Mouse (Mus musculus): Measurements from ENCODE around the gene Lamp1. TPM values are rescaled to one million over a fixed set of nuclear protein-coding genes. Genes with fewer than 3 reads are reported as not detected.
A peak's percentile ranks its signal among the peaks of the same experiment; 100 is the strongest.

The Lamp1 gene
- polyA plus RNA-seq, 1 experiment from 2014 or later, result 273 TPM

DNA sequence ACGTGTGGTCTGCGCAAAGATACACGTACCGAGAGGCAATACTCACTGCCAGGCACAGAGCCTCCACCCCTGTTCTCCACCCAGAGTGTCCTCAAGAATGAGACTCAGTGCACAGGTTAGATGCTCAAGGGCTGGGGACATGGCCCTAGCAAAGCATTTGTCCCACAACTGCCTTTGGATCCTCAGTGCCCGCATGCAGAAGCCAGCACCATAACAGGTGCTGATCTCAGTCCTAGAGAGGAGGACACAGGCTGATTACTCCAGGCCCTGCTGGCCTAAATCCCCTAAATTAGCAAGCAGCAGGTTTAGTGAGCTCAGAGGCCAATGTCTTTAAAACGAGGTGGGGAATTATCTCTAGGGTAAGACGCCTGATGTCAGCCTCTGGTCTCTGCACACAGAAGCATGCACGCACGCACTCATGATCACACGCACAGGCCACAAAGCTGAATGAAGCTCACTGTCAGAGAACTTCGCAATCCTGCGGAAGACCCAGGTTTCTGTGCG, 29.1 kb downstream of the Lamp1 start:
- no peaks in the 10 kb centered on the region; the same call in 1 of the 2 replicates for H3K36me3 ChIP-seq
- no peaks in the 10 kb centered on the region for H3K27me3 ChIP-seq
- no peak overlapping the region for H3K9ac ChIP-seq
- no peaks in the 10 kb centered on the region for H3K4me1 ChIP-seq (replicated peaks)
- H3K27ac ChIP-seq, result no peak overlapping the region
- 92% methylated on average over 13 of the region's 13 CpGs for WGBS
- H3K9me3 ChIP-seq, result no peaks in the 10 kb centered on the region
- no peak for ATAC-seq (ENCODE audit: low FRiP score)
- no peak overlapping the region for H3K4me3 ChIP-seq
- H3K4me2 ChIP-seq, result no peak overlapping the region

DNA sequence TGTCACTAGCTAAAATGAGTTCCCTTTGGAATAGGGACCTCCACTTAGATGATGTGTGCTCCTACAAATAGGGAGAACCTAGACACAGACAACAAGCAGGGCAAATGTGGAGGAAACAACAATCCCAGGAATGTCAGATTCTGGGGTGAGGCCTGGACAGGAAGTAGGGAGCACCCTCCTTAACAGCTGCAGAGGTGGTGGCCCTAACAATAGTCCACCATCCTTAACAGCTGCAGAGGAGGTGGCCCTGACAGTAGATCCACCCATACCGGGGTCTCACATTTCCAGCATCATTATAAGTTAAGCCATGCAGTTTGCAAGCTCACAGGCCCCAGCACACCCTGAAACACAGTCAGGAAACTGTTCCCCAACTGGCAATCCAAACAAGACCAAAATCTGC, 29.9 kb downstream of the Lamp1 start:
- no peaks in the 10 kb centered on the region for H3K4me1 ChIP-seq (replicated peaks)
- H3K9me3 ChIP-seq, result no peaks in the 10 kb centered on the region
- no peak overlapping the region for H3K4me2 ChIP-seq
- H3K4me3 ChIP-seq, result no peak overlapping the region
- H3K36me3 ChIP-seq, result no peaks in the 10 kb centered on the region; the same call in 1 of the 2 replicates
- no peak for ATAC-seq (ENCODE audit: low FRiP score)
- no peak overlapping the region for H3K27ac ChIP-seq
- no peak overlapping the region for H3K9ac ChIP-seq
- 87% methylated on average over 1 of the region's 1 CpGs for WGBS
- H3K27me3 ChIP-seq, result no peaks in the 10 kb centered on the region

DNA sequence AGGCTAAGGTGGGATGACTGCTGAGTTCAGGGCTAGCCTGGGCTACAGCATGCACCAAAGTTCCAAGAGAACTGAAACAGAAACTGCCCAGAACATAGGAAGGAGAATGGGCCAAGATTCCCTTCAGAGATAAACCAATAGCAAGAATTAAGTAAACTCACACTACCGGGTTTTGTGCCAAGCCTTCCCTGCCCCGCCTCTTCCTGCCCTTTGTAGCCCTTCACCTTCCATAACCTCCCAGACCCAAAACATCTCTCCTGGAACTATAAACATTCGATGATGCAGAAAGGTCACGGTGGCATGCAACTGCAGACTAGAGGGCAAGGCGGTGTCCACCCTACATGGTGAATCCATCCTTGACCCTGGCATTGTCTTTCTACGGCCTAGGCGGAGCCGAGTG, 31.3 kb downstream of the Lamp1 start:
- ATAC-seq (ENCODE audit: low FRiP score), result no peak
- Histone ChIP-seq H3K36me3 (no peaks in the 10 kb centered on the region; the same call in 1 of the 2 replicates), H3K4me1 (replicated peaks) (no peaks in the 10 kb centered on the region), H3K4me2 (no peak overlapping the region), H3K9ac (no peak overlapping the region), H3K9me3 (no peaks in the 10 kb centered on the region), H3K4me3 (no peak overlapping the region), H3K27me3 (no peaks in the 10 kb centered on the region), H3K27ac (no peak overlapping the region)
- 92% methylated on average over 8 of the region's 8 CpGs for WGBS

DNA sequence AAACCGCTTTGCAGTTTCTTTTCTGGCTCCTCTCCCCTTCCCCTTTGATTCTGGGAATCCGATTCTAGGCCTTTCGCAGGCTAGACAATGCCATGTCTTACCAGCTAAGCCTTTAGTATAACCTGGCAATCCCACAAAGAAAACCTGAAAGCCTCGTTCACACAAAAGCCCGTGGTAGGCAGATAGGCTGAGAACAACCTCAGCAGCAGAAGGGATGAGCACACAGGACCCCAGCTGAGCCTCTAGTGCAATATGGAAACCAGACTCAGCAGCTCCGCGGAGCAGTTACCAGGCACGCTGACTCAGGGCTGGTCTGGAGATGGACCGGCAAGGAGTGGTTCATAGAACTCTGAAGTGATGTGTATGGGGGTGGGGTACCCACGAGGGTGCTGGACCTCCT, 35.9 kb downstream of the Lamp1 start:
- Histone ChIP-seq H3K9ac (peak overlapping the region; percentile 35; the same call in 1 of the 2 replicates), H3K36me3 (no peaks in the 10 kb centered on the region), H3K27me3 (peaks cover 5% of the 10 kb centered on the region; the same call in 1 of the 2 replicates), H3K4me2 (no peak overlapping the region), H3K9me3 (no peaks in the 10 kb centered on the region), H3K27ac (peak overlapping the region; percentile 35; the same call in 1 of the 2 replicates), H3K4me1 (replicated peaks) (peaks cover 6% of the 10 kb centered on the region), H3K4me3 (no peak overlapping the region)
- ATAC-seq (ENCODE audit: low FRiP score), result no peak
- 39% methylated on average over 10 of the region's 10 CpGs for WGBS

GRCm38 (mm10) chr8:13197493-13197892, 38.5 kb downstream of the Lamp1 start:
- no peak overlapping the region for H3K9ac ChIP-seq
- peaks cover 32% of the 10 kb centered on the region for H3K27me3 ChIP-seq
- no peak overlapping the region for H3K27ac ChIP-seq
- no peaks in the 10 kb centered on the region for H3K36me3 ChIP-seq
- no peak overlapping the region for H3K4me3 ChIP-seq
- ATAC-seq (ENCODE audit: low FRiP score), result no peak
- no peaks in the 10 kb centered on the region for H3K9me3 ChIP-seq
- H3K4me2 ChIP-seq, result no peak overlapping the region
- peaks cover 17% of the 10 kb centered on the region for H3K4me1 ChIP-seq (replicated peaks)
- WGBS, result 86% methylated on average over 5 of the region's 5 CpGs

GRCm38 (mm10) chr8:13199385-13200061, 40.6 kb downstream of the Lamp1 start:
- peaks cover 17% of the 10 kb centered on the region for H3K4me1 ChIP-seq (replicated peaks)
- WGBS, result 27% methylated on average over 14 of the region's 14 CpGs
- no peak overlapping the region for H3K9ac ChIP-seq
- peak overlapping the region; percentile 78 for H3K4me3 ChIP-seq
- no peaks in the 10 kb centered on the region for H3K9me3 ChIP-seq
- H3K36me3 ChIP-seq, result no peaks in the 10 kb centered on the region
- ATAC-seq (ENCODE audit: low FRiP score), result no peak
- peaks cover 43% of the 10 kb centered on the region for H3K27me3 ChIP-seq
- peak overlapping the region; percentile 87 for H3K4me2 ChIP-seq
- no peak overlapping the region for H3K27ac ChIP-seq

- peaks cover 17% of the 10 kb centered on the region for H3K4me1 ChIP-seq (replicated peaks)
- no peaks in the 10 kb centered on the region for H3K36me3 ChIP-seq
- H3K27me3 ChIP-seq, result peaks cover 43% of the 10 kb centered on the region
- peak within 1 kb of the TSS; percentile 78 for H3K4me3 ChIP-seq
- H3K9me3 ChIP-seq, result no peaks in the 10 kb centered on the region
- peak within 1 kb of the TSS; percentile 82 for H3K9ac ChIP-seq
- peak; percentile 78 for ATAC-seq (ENCODE audit: low FRiP score)
- H3K4me2 ChIP-seq, result peak within 1 kb of the TSS; percentile 87
- H3K27ac ChIP-seq, result no peak within 1 kb of the TSS
- under 1% methylated on average over 51 of the region's 58 CpGs for WGBS
These were observed 41.5 kb downstream of the Lamp1 start, which contains the start of gene Grtp1 for GRCm38 (mm10) chr8:13200301-13201012. Gene Grtp1 (minus strand): TSS chr8:13200620.

GRCm38 (mm10) chr8:13201013-13201334, 42.0 kb downstream of the Lamp1 start:
- 2% methylated on average over 18 of the region's 18 CpGs for WGBS
- ATAC-seq (ENCODE audit: low FRiP score), result no peak

DNA sequence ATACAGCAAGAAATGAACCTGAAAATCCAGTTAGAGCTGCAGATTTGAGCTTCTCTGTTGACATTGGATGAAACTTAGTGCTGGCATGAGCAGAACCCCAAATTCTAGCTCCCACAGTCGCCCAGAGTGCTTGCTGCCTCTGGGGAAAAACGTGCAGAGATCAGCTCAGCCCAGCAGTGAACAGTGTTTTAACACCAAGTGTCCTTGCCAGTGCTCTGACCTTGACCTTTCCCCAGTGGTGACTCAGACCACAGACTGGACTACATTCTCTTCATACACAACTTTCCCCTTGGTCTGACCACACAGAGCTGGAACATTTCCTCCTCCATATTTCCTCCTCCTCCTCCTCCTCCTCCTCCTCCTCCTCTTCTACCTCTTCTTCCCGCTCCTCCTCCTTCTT, 43.1 kb downstream of the Lamp1 start:
- Histone ChIP-seq H3K9me3 (no peaks in the 10 kb centered on the region), H3K4me2 (no peak overlapping the region), H3K9ac (no peak overlapping the region), H3K4me1 (replicated peaks) (peaks cover 17% of the 10 kb centered on the region), H3K4me3 (no peak overlapping the region), H3K27ac (no peak overlapping the region), H3K27me3 (peaks cover 43% of the 10 kb centered on the region), H3K36me3 (no peaks in the 10 kb centered on the region)
- ATAC-seq (ENCODE audit: low FRiP score), result no peak
- WGBS, result 37% methylated on average over 3 of the region's 3 CpGs

More at GRCm38 (mm10) chr8:13201013-13201334, 42.0 kb downstream of the Lamp1 start:
- Histone ChIP-seq H3K4me1 (replicated peaks) (peaks cover 17% of the 10 kb centered on the region), H3K4me3 (peak overlapping the region; percentile 78), H3K9ac (peak overlapping the region; percentile 82; the same call in 1 of the 2 replicates), H3K36me3 (no peaks in the 10 kb centered on the region), H3K9me3 (no peaks in the 10 kb centered on the region), H3K27ac (no peak overlapping the region), H3K4me2 (peak overlapping the region; percentile 87), H3K27me3 (peaks cover 43% of the 10 kb centered on the region)

DNA sequence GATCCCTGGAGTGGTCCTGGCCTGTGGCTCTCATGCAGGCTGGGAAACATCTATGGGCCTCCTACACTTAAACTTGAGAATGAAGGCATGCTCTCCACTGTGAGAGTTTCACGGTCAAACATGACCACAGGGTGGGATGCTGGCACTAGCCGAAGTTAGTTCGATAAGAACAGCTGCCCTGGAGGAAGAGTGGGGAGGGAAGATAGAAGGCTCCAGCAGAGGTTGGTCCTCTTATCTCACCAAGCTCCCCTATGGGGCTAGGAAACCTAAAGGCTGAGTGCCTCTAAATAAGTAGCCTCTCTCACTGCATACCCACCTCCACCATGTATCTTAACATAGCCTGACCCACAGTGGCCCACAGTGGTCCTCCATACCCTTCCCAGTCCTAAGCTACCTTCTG, 43.8 kb downstream of the Lamp1 start:
- WGBS, result 93% methylated on average over 3 of the region's 3 CpGs
- H3K27ac ChIP-seq, result no peak overlapping the region
- peaks cover 43% of the 10 kb centered on the region for H3K27me3 ChIP-seq
- H3K4me3 ChIP-seq, result no peak overlapping the region
- H3K4me2 ChIP-seq, result no peak overlapping the region
- H3K36me3 ChIP-seq, result no peaks in the 10 kb centered on the region
- no peaks in the 10 kb centered on the region for H3K9me3 ChIP-seq
- H3K9ac ChIP-seq, result no peak overlapping the region
- H3K4me1 ChIP-seq (replicated peaks), result peaks cover 14% of the 10 kb centered on the region
- no peak for ATAC-seq (ENCODE audit: low FRiP score)

DNA sequence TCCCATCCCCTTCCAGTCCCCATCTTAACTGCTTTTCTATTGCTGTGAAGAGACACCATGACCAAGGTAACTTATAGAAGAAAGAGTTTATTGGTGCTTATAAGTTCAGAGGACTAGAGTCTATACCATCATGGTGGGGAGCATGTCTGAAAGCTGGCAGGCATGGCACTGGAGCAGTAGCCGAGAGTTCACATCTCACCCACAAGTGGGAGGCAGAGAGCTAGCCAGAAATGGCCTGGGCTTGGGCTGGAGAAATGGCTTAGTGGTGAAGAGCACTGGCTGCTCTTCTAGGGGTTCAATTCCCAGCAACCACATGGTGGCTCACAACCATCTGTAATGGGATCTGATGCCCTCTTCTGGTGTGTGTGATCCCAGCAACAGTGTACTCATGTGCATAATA, 44.5 kb downstream of the Lamp1 start:
- Histone ChIP-seq H3K9me3 (no peaks in the 10 kb centered on the region), H3K36me3 (no peaks in the 10 kb centered on the region), H3K4me1 (replicated peaks) (peaks cover 14% of the 10 kb centered on the region), H3K27ac (no peak overlapping the region), H3K4me2 (no peak overlapping the region), H3K4me3 (no peak overlapping the region), H3K9ac (no peak overlapping the region), H3K27me3 (peaks cover 43% of the 10 kb centered on the region)
- WGBS, result 69% methylated on average over 1 of the region's 1 CpGs
- ATAC-seq (ENCODE audit: low FRiP score), result no peak

GRCm38 (mm10) chr8:13204371-13205140, 45.6 kb downstream of the Lamp1 start:
- H3K4me1 ChIP-seq (replicated peaks), result peaks cover 14% of the 10 kb centered on the region
- H3K4me3 ChIP-seq, result no peak overlapping the region
- no peak overlapping the region for H3K4me2 ChIP-seq
- no peak for ATAC-seq (ENCODE audit: low FRiP score)
- peaks cover 41% of the 10 kb centered on the region for H3K27me3 ChIP-seq
- H3K9me3 ChIP-seq, result no peaks in the 10 kb centered on the region
- H3K9ac ChIP-seq, result no peak overlapping the region
- no peak overlapping the region for H3K27ac ChIP-seq
- WGBS, result 74% methylated on average over 12 of the region's 12 CpGs
- H3K36me3 ChIP-seq, result no peaks in the 10 kb centered on the region
